Mouse (Mus musculus): ENCODE results near the gene Dusp9. TPM values are rescaled to one million over a fixed set of nuclear protein-coding genes. Genes with fewer than 3 reads are reported as not detected.

Dusp9 gene
- total RNA-seq, 2 experiments from 2014 or later: not detected

GRCm38 (mm10) chrX:73672031-73672431, 32.8 kb downstream of the Dusp9 start:
- DNase-seq: no peak

- DNase-seq: peak; percentile 71
Observed at GRCm38 (mm10) chrX:73672879-73673618, 33.8 kb downstream of the Dusp9 start, which contains the start of gene Slc6a8. Gene Slc6a8, plus strand, starts transcription at chrX:73673150.

GRCm38 (mm10) chrX:73673619-73673967, 34.4 kb downstream of the Dusp9 start:
- DNase-seq: no peak

- peak; percentile 61 for DNase-seq
Observed at GRCm38 (mm10) chrX:73673968-73674661, 34.9 kb downstream of the Dusp9 start.

- no peak for DNase-seq
Observed at GRCm38 (mm10) chrX:73675231-73675630, 36.0 kb downstream of the Dusp9 start.

GRCm38 (mm10) chrX:73676668-73677067, 37.4 kb downstream of the Dusp9 start:
- DNase-seq: no peak

GRCm38 (mm10) chrX:73684156-73684555, 44.9 kb downstream of the Dusp9 start:
- DNase-seq: no peak

GRCm38 (mm10) chrX:73684978-73685377, 45.8 kb downstream of the Dusp9 start:
- no peak for DNase-seq

- DNase-seq: peak; percentile 42
Observed at GRCm38 (mm10) chrX:73685629-73686028, 46.4 kb downstream of the Dusp9 start.

GRCm38 (mm10) chrX:73690917-73691629, 51.9 kb downstream of the Dusp9 start:
- DNase-seq: peak; percentile 59

Other genes with a start within 250 kb of the Dusp9 start
- gene Gm18336, start 240.7 kb upstream of the Dusp9 start, total RNA-seq (2021): not detected
- gene Zfp92, start 228.3 kb upstream of the Dusp9 start, total RNA-seq (2021): under 1 TPM in 1 of 2 experiments, not detected in 1; 0.05 TPM
- not detected for gene Trex2, start 204.1 kb upstream of the Dusp9 start, total RNA-seq (2021)
- 10 to 100 TPM in 1 of 2 experiments, 1 to 10 TPM in 1; 9.8 to 13.3 TPM for gene Haus7, start 180.4 kb upstream of the Dusp9 start, total RNA-seq (2021)
- gene Bgn, start 155.8 kb upstream of the Dusp9 start, total RNA-seq (2021): 100 to 1,000 TPM; 116 to 139 TPM
- 10 to 100 TPM; 10.6 to 11.8 TPM for gene Atp2b3, start 136.3 kb upstream of the Dusp9 start, total RNA-seq (2021)
- gene Pnck, start 20.7 kb downstream of the Dusp9 start, total RNA-seq (2021): 10 to 100 TPM in 1 of 2 experiments, 1 to 10 TPM in 1; 8.6 to 10.3 TPM
- 100 to 1,000 TPM in 1 of 2 experiments, 10 to 100 TPM in 1; 96.2 to 127 TPM for gene Slc6a8, start 33.7 kb downstream of the Dusp9 start, total RNA-seq (2021)
- gene Bcap31, start 76.8 kb downstream of the Dusp9 start, total RNA-seq (2021): 10 to 100 TPM; 45.9 to 58.5 TPM
- gene Abcd1, start 77.2 kb downstream of the Dusp9 start, total RNA-seq (2021): 10 to 100 TPM; 22.8 to 30.4 TPM
- under 1 TPM; 0.61 to 0.67 TPM for gene Plxnb3, start 117.7 kb downstream of the Dusp9 start, total RNA-seq (2021)
- 10 to 100 TPM; 39.6 to 60.5 TPM for gene Srpk3, start 135.0 kb downstream of the Dusp9 start, total RNA-seq (2021)
- gene Idh3g, start 147.5 kb downstream of the Dusp9 start, total RNA-seq (2021): 100 to 1,000 TPM; 399 to 430 TPM
- 10 to 100 TPM; 72.3 to 80.8 TPM for gene Ssr4, start 147.6 kb downstream of the Dusp9 start, total RNA-seq (2021)
- 1 to 10 TPM; 1.1 to 1.4 TPM for gene Pdzd4, start 185.6 kb downstream of the Dusp9 start, total RNA-seq (2021)